Mouse (Mus musculus) lung, embryonic 14.5 days (tissue): ENCODE measurements around the gene Ntm. TPM values are rescaled to one million over a fixed set of nuclear protein-coding genes. Genes with fewer than 3 reads are reported as not detected.

Source experiments
- ATAC-seq: fragments of 200-750 bp; cut with Nextera tagmentation; 2 replicates; pipeline ENCODE4 v1.8.0; 2017; ENCODE audit warnings: mild to moderate bottlenecking, moderate TSS enrichment, moderate library complexity; ENCODE audit not compliant: insufficient read depth
- DNase-seq: peaks from one replicate; pipeline ENCODE4 v3.0.0-alpha.2; 2015
- H3K27ac ChIP-seq: fragments of 300-500 bp; sonication (generic); 2 replicates; pipeline ENCODE4 v1.5.1; 2014; ENCODE audit warnings: low read depth, mild to moderate bottlenecking, moderate library complexity
- H3K27me3 ChIP-seq: fragments of 300-500 bp; sonication (generic); 2 replicates; pipeline ENCODE4 v1.6.1; 2014; ENCODE audit warnings: low read length, control low read depth; ENCODE audit not compliant: insufficient read depth
- H3K36me3 ChIP-seq: fragments of 300-500 bp; sonication (generic); 2 replicates; pipeline ENCODE4 v1.6.1; 2014; ENCODE audit warnings: control low read depth; ENCODE audit not compliant: insufficient read depth
- H3K4me1 ChIP-seq: fragments of 300-500 bp; sonication (generic); 2 replicates; pipeline ENCODE4 v1.6.1; 2014; ENCODE audit warnings: antibody characterized with exemption, control low read depth; ENCODE audit not compliant: insufficient read depth
- H3K4me2 ChIP-seq: fragments of 300-500 bp; sonication (generic); 2 replicates; pipeline ENCODE4 v1.6.1; 2014; ENCODE audit warnings: mild to moderate bottlenecking
- H3K4me3 ChIP-seq: fragments of 300-500 bp; sonication (generic); 2 replicates; pipeline ENCODE4 v1.5.1; 2014; ENCODE audit warnings: low read depth, low read length
- H3K9ac ChIP-seq: fragments of 300-500 bp; sonication (generic); 2 replicates; pipeline ENCODE4 v1.6.1; 2014
- H3K9me3 ChIP-seq: fragments of 300-500 bp; sonication (generic); 2 replicates; pipeline ENCODE4 v1.6.1; 2016; ENCODE audit warnings: low read depth, low read length, control low read depth
- CTCF ChIP-seq: IDR thresholded peaks from 2 replicates; pipeline ENCODE4 v1.5.1; 2016; ENCODE audit warnings: antibody characterized with exemption, low read depth
- WGBS: fragments of 180-500 bp; shearing (Covaris S2); extraction: QIAGEN DNeasy Blood & Tissue Kit; methylation state at CpG from one replicate; pipeline ENCODE4 v1.1.7; 2014; 5-methylcytosine and 5-hydroxymethylcytosine counted together
- polyA plus RNA-seq: library from polyadenylated mRNA; unstranded; fragments of >200 nt; fragmentation: Nextera tagmentation; extraction: Ambion mirVana; gene quantifications from 2 replicates; pipeline ENCODE4 v1.2.1, GENCODE M21; 2014

The Ntm gene
- polyA plus RNA-seq, 1 experiment from 2014 or later = 22.1 TPM

DNA sequence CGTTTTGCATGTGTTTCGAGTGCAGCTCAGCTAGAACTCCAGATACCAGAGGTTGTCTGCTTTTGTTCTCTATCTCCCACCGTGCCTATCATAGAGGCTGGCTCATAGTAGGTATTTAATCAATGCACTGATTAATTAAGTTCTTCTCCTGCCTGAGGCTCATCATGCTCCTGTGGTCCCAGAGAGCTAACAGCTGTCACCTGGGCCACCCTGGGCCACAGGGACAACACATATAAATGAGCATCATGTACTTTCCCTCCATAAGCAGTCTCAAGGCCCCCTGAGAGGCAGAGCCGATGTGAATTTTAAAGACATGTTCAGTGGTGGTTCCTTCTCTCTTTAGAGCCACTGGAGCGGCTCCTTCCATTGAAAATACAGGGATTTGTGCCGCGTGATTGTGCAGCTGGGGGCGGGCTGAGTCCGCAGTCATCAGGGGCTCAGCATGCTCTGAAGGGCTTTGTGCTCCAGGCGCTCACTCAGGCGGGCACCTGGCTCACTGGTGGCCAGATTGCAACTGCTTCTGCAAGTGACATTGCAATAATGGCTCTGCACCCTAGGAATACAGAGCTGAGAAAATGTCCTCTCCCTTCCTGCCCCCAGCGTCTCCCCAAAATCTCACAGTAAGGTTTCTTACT is 160.8 kb downstream of the Ntm start:
- ATAC-seq = no peak
- TF ChIP-seq CTCF = no peak
- Histone ChIP-seq H3K9me3 (no peaks in the 10 kb centered on the region), H3K27me3 (no peaks in the 10 kb centered on the region; the same call in 1 of the 2 replicates), H3K4me2 (no peak overlapping the region), H3K27ac (no peak overlapping the region), H3K4me3 (no peak overlapping the region), H3K4me1 (no peaks in the 10 kb centered on the region), H3K36me3 (no peaks in the 10 kb centered on the region), H3K9ac (no peak overlapping the region)
- WGBS = 58% methylated on average over 12 of the region's 12 CpGs
- no peak for DNase-seq

GRCm38 (mm10) chr9:29796281-29796680 is 166.7 kb downstream of the Ntm start:
- H3K36me3 ChIP-seq = no peaks in the 10 kb centered on the region
- WGBS = 44% methylated on average over 4 of the region's 4 CpGs

GRCm38 (mm10) chr9:29791199-29791915 is 171.6 kb downstream of the Ntm start:
- WGBS = 64% methylated on average over 10 of the region's 10 CpGs
- no peaks in the 10 kb centered on the region for H3K27me3 ChIP-seq
- ATAC-seq (no peak), DNase-seq (no peak)
- no peaks in the 10 kb centered on the region for H3K9me3 ChIP-seq
- no peak overlapping the region for H3K4me3 ChIP-seq
- TF ChIP-seq CTCF = no peak
- H3K4me1 ChIP-seq = no peaks in the 10 kb centered on the region
- H3K36me3 ChIP-seq = no peaks in the 10 kb centered on the region
- no peak overlapping the region for H3K27ac ChIP-seq
- no peak overlapping the region for H3K4me2 ChIP-seq
- H3K9ac ChIP-seq = no peak overlapping the region

More at GRCm38 (mm10) chr9:29796281-29796680, 166.7 kb downstream of the Ntm start:
- H3K4me2 ChIP-seq = no peak overlapping the region
- H3K4me1 ChIP-seq = no peaks in the 10 kb centered on the region
- no peak for DNase-seq
- H3K27ac ChIP-seq = no peak overlapping the region
- no peaks in the 10 kb centered on the region for H3K27me3 ChIP-seq
- ATAC-seq = no peak
- H3K9me3 ChIP-seq = no peaks in the 10 kb centered on the region
- no peak overlapping the region for H3K4me3 ChIP-seq
- no peak for TF ChIP-seq CTCF
- H3K9ac ChIP-seq = no peak overlapping the region

DNA sequence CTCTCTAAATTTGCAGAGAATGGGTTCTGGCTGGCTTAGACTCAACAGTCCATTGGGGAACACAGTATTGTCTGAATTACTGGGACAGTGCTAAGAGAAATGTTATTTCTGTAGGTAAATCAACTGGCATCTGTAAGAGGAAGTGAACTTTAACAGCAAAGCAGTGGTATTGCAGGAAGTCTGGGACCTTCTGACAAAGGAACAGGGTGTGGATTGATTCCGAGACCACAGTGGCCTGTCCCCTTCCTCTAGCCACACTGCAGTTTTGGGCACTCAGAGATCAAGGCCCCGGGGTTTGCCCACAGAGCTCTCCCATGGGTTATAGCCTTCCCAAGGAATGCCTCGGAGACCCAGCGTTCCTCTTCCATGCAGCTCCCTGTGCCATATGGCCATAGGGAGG is 172.9 kb downstream of the Ntm start:
- Histone ChIP-seq H3K9me3 (no peaks in the 10 kb centered on the region), H3K4me1 (no peaks in the 10 kb centered on the region), H3K27ac (no peak overlapping the region), H3K36me3 (no peaks in the 10 kb centered on the region), H3K27me3 (no peaks in the 10 kb centered on the region), H3K9ac (no peak overlapping the region), H3K4me2 (no peak overlapping the region), H3K4me3 (no peak overlapping the region)
- WGBS = 72% methylated on average over 4 of the region's 4 CpGs
- DNase-seq (no peak), ATAC-seq (no peak)
- no peak for TF ChIP-seq CTCF

GRCm38 (mm10) chr9:29788855-29789254 is 174.1 kb downstream of the Ntm start:
- ATAC-seq (no peak), DNase-seq (no peak)
- Histone ChIP-seq H3K4me3 (no peak overlapping the region), H3K4me2 (no peak overlapping the region), H3K36me3 (no peaks in the 10 kb centered on the region), H3K4me1 (no peaks in the 10 kb centered on the region), H3K27ac (no peak overlapping the region), H3K9me3 (no peaks in the 10 kb centered on the region), H3K27me3 (no peaks in the 10 kb centered on the region), H3K9ac (no peak overlapping the region)
- 81% methylated on average over 9 of the region's 9 CpGs for WGBS
- TF ChIP-seq CTCF = no peak

- no peak overlapping the region for H3K9ac ChIP-seq
- H3K9me3 ChIP-seq = no peaks in the 10 kb centered on the region
- WGBS = 55% methylated on average over 4 of the region's 4 CpGs
- no peak for TF ChIP-seq CTCF
- no peak for ATAC-seq
- DNase-seq = no peak
- H3K4me3 ChIP-seq = no peak overlapping the region
- H3K27ac ChIP-seq = no peak overlapping the region
- no peaks in the 10 kb centered on the region for H3K4me1 ChIP-seq
- H3K4me2 ChIP-seq = no peak overlapping the region
- no peaks in the 10 kb centered on the region for H3K27me3 ChIP-seq
- H3K36me3 ChIP-seq = no peaks in the 10 kb centered on the region
Observed at GRCm38 (mm10) chr9:29787408-29787807, 175.5 kb downstream of the Ntm start.

DNA sequence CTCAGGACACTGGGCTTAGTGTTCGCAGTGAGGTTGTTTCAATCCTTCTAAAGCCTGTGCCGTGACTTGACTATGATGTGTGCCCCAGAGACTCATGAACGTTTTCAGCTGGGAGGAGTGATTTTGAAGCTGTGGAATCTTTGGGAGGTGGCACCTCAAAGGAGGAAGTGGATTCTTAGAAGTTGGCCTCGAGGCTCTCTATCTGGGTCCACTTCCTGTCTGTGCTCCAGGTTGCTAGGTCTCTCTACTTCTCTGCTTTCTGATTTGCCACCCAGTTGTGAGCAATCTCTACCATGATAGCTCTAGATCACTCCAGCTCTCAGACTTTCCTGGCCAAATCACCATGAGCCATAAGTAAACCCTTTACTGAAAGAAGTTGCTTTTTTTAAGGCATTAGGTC is 180.2 kb downstream of the Ntm start:
- 63% methylated on average over 4 of the region's 4 CpGs for WGBS
- no peaks in the 10 kb centered on the region for H3K4me1 ChIP-seq
- no peaks in the 10 kb centered on the region for H3K9me3 ChIP-seq
- H3K4me2 ChIP-seq = no peak overlapping the region
- DNase-seq (no peak), ATAC-seq (no peak)
- no peak for TF ChIP-seq CTCF
- no peaks in the 10 kb centered on the region for H3K27me3 ChIP-seq
- no peak overlapping the region for H3K4me3 ChIP-seq
- no peak overlapping the region for H3K9ac ChIP-seq
- no peaks in the 10 kb centered on the region for H3K36me3 ChIP-seq
- H3K27ac ChIP-seq = no peak overlapping the region
